Mouse (Mus musculus): ENCODE measurements around the gene Tnrc18.

GRCm38 (mm10) chr5:142728301-142728700, 89.2 kb downstream of the Tnrc18 start:
- TF ChIP-seq POLR2A (IDR thresholded peaks at IDR 0.05; ENCODE audit: control insufficient read depth, low read depth, low read length) = no peak
- TF ChIP-seq CTCF (IDR thresholded peaks at IDR 0.05; ENCODE audit: control insufficient read depth, insufficient read depth, insufficient replicate concordance, low read depth, low read length) = no peak

Measured in testis, adult 2 months (tissue).